Mouse (Mus musculus) liver, embryonic 16.5 days (tissue): ENCODE data around the gene Osbpl3. TPM values are rescaled to one million over a fixed set of nuclear protein-coding genes. Genes with fewer than 3 reads are reported as not detected.

Experiments used
- polyA plus RNA-seq: library from polyadenylated mRNA; unstranded; fragments of >200 nt; fragmentation: Nextera tagmentation; extraction: Ambion mirVana; gene quantifications from 2 replicates; pipeline ENCODE4 v1.2.1, GENCODE M21; 2015

The Osbpl3 gene
- polyA plus RNA-seq, 1 experiment from 2014 or later: 0.60 TPM

Other genes starting within 250 kb of the Osbpl3 start
- gene Gsdme, start 192.3 kb downstream of the Osbpl3 start, polyA plus RNA-seq: 15.4 and 15.9 TPM in 2 replicates
- gene Cycs, start 110.3 kb upstream of the Osbpl3 start, polyA plus RNA-seq: 29.6 and 34.9 TPM in 2 replicates
- 0.21 and 0.32 TPM in 2 replicates for gene 4921507P07Rik, start 140.4 kb upstream of the Osbpl3 start, polyA plus RNA-seq
- gene Npvf, start 198.2 kb upstream of the Osbpl3 start, polyA plus RNA-seq: not detected in 2 replicates